Mouse (Mus musculus) gastrocnemius, adult 18-20 months (tissue): Measurements from ENCODE around the gene Gm20388. TPM values are rescaled to one million over a fixed set of nuclear protein-coding genes. Genes with fewer than 3 reads are reported as not detected.
"Not testable (repeated sequence)": the region's sequence is repeated elsewhere in the genome, so short reads cannot be mapped to it uniquely, and the experiment has no call there.

ENCODE experiments used
- DNase-seq: peaks from one replicate; pipeline ENCODE4 v3.0.0; 2021; ENCODE audit warnings: low spot score
- total RNA-seq, 2 experiments: library from RNA; stranded (reverse); gene quantifications; 2 replicates each; pipeline ENCODE4 v1.2.3; 2021

The Gm20388 gene
- total RNA-seq, 2 experiments from 2014 or later: 10.5 to 12.3 TPM

DNA sequence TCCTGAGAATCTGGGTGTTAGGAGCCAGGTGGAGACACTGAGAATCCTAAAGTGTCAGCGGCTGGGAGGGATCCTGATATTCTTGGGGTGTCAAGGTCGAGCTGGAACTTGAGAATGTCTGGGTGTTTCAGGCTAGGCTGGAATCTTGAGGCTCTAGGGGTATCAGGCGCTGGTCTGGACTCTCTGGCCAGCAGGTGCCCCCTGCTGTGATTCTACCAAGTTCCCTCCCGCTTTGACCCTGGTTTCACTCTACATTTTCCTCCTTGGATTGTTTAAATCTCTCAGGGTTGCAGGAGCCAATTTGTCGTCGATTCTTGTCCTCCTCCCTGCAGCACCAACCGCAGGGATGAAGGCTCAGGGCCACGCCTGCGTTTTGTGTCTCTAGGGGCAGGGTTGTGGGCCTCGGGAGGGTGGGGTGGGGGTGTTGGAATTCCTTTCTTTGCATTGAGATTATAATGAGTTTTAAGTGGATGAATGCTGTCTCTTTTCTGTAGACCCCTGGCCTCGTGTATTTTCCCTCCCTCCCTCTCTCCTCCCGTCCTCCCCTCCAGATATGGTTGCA is 3895.8 kb downstream of the Gm20388 start:
- DNase-seq: no peak

DNA sequence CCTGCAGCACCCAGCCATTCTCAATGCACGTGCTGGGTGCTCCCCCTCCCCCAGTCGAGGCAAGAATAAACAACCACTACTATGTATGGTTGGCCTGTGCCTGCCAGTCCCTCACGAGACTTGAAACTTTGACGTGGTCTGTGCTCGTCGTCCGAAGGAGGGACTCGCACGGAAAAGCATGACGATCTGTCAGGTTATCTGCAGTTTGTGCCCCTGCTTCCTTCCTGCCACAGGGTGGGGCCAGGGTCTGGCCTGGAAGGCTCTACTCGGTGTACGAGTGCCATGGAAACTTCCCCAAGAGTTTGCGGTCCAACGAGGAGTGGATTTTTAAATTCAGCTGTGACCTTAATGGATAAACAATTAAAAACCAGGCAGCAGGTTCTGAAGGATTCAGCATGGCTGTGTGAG is 3896.4 kb downstream of the Gm20388 start:
- DNase-seq: no peak

DNA sequence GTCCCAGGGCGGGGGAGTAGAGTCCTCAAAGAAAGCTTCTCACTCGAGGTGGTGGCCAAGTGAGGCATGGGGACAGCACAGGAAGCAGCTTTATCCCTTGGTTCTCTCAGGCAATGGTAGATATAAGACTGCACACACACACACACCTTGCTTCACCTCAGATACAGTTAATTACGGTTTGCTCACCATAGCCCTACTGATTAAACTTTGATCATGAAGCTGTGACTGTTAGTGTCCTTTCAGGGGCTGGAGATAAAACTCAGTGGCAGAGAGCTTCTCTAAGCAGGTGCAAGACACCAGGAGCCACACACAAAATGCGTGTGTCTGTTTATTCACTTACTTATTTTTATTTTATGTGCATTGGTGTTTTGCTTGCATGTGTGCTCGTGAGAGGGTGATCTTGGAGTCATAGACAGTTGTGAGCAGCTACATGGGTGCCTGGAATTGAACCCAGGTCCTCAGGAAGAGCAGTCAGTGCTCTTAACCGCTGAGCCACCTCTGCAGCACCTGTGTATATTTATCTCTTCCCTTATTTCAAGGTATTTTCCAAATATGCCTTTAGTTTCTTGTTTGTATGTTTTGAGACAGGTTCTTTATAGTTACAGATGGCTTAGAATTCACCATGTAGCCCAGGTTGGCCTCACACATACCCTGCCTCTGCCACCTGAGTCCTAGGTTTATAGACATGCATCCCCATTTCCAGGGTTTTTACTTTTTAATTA is 3897.4 kb downstream of the Gm20388 start:
- DNase-seq: no peak

DNA sequence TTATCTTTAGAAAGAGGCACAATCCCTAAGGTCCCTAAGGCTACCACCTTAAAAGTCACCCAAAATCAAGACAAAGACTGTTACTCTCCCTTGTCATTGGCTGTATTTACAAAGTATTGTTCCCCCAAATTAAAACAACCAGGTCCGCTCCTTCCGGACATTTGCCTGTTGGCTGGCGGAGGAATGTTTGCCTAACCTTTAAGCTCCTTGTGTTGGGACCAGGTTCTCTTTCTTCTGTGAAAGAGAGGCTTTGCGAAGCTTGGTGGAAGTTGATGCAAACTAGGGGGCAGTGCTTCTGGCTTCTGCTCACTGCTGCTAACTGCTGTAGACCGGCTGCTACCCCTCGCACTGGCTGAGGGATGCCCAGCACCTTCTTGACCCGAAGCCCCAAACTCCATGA is 3898.0 kb downstream of the Gm20388 start:
- DNase-seq: no peak

DNA sequence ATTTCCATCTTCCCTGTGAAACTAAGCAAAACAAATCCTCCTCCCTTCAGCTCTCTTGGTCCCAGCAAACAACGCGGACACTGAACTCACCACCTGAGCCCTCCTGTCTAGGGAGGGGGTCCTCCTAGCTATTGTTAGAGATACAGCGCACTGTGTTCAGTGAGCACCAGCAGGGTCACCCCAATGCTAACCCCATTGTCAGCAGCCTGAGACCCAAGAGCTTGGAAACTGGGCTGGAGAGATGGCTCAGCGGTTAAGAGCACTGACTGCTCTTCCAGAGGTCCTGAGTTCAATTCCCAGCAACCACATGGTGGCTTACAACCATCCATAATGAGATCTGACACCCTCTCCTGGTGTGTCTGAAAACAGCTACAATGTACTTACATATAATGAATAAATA is 3898.7 kb downstream of the Gm20388 start:
- DNase-seq: not testable (repeated sequence)

DNA sequence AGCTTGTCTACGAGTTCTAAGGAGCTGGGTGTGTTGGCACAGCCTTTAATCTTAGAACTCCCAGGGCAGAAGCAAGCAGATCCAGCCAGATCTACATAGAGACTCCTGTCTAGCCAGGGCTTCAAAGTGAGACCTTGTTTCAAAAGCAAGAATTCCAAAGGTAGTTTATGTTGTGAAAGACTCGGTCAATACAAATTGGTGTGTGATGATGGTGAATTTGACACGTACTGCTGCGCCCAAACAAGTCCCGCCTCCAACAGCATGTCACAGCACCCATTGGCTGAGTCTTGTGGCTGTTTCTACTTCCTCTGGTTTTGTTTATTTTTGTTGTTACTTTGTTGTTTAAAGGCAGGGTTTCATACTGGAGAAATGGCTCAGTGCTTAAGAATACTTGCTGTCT is 3901.6 kb downstream of the Gm20388 start:
- DNase-seq: no peak

DNA sequence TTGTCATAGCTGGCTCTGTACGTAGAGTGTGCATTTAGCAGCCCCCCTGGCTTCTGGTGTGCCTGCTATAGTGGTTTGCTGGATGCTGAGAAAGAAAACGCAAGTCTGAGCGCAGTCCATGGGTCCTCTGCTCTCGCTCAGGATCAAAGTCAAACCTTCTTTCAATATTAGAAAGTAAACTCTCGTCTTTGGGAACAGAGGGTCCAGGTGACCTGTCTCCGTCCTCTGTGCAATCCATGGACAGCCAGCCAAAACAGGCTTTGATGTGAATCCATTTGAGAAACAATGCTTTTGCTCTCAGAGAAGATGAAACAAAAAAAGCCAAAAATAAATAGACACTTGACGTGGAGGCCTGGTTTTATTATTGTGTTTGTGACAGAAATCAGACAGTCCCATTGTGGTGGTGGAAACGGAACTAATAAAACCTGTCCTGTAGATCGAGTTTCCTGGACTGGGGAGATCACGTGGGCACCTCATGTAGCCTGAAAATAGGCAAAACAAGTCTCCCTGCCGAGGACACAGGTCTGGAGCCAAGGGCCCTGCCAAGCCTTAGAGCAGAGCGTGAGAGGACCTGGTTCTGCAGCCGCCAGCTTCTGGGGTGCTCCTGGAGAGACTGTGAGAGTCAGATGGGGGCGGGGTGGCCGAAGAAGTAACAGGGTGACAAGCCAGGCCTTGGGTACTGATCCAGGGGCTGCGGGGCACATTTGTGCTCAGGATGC is 3902.7 kb downstream of the Gm20388 start:
- DNase-seq: peak; percentile 37

DNA sequence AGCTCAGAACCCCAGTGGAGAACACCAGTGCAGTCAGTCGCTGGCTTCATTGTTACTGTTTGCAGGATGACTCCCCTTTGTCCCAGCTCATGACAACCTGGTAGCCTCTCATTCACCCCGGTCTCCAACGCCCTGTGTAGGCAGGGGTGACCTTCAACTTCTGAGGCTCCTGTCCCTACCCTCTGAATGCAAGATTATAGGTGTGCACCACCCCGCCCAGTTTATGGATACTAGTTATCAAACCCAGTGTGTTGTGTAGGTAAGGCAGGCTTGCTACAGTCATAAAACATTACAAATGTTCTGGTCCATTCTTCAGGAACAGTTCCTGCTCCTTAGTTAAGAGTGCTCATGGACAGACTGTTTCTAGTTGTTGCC is 3903.2 kb downstream of the Gm20388 start:
- DNase-seq: no peak

DNA sequence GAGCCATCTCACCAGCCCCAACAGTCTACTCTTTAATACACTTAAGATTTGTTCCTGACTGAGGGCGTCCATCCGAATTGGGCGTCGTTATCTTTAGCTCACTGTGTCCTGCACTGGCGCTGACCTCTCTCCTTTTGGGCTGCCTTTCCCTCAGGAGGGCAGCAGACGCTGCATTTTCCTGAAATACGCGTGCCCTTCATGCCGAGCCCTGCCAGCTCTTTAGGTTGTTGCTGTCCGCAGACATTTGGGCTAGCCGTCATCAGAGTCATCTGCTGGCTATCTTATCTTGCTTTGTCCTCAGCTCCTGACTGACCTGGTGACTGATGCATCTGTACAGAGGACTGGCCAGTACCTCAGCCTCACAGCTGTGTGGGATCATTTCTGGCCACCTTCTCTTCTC is 3904.7 kb downstream of the Gm20388 start:
- DNase-seq: no peak

DNA sequence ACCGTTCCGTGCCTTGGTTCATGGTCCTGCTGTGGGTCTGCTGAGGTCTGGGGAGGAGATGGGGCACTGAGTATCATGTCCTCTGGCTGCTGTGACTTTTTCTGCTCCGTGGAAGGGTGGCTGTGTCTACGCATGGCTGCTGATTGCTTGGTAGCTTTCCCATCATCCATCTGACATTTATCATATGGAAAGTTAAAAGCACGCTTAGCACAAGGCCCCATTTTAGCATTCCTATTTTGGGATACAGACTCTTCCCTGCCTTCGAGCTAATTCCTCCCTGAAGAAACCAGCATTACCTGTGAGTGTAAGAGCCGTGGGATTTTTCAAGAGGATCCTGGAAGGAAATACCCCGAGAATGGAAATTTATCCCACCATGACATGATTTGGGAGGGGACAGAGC is 3906.3 kb downstream of the Gm20388 start:
- DNase-seq: no peak

DNA sequence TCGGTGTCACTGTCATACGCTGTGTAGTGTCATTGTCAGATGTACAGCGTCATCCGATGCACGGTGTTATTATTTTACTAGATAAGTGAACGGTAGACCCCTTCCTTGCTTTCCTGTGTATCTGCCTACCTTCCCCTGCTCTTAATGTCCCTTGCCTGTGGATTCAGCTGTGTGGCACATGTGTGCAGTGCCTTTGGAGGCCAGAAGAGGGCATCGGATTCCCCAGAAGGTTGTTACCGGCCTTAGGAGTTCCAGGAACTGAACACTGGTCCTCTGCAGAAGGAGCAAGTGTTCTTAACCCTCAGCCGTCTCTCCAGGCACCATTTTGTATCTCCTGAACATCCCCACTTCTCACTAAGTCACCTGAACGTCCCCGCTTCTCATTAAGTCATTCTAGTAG is 3907.1 kb downstream of the Gm20388 start:
- DNase-seq: no peak

DNA sequence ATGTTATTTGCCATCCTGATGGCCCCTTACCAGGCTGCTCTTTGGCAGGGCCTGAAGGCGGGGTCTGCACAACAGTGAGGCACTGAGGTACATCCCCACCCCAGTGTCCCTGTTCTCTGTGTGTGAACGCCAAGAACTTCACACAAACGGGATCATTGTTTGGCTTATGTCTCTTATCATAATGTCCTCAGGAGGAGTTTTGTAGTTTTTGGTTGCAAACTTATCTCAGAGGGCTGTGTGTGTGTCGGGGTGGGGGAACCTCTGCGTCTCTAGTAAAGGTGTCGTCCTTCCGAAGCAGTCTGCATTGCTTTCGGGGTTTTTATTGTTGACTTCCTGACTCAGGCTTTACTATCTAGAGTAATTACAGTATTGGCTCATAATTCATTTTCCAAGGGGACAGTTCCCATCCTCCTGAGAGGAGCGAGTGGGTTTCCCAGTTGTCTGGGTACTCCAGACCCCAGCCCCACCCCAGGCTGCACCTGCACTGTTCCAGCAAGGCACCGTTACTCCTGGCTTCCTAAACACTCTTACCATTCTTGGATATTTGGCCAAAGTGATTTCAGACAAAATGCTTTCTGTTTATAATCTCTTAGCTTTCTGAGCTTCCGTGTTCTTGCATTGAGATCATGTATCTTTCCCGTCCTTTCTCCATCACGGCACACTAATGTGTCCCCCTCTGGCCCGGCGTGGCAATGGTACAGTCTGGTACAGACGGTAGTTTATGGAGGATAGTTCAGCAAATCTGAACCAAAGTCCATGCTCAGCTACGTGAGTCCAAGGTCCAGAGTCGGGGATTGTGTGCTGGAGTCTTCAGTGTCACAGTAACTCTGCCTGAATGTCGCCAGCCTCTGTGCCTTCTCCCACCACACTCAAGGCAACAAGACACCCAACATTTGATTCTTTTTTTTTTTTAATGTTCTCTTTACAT is 3909.3 kb downstream of the Gm20388 start:
- no peak for DNase-seq

DNA sequence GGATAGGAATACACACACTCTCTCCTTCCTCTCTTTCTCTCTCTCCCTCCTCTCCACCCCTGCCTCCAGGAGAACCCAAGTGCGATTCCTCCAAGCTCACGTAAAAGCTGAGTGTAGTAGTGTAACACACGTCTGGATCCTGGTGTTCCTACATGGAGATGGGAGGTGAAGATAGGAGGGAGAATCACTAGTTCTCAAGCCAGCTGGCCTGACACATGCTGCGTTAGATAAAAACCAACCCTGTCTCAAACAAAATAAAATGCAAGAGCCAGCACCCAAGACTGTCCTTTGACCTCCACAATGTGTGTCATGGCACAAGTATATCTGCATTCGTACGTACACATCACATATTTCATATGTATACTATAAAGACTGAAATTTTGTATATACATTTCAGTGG is 3910.1 kb downstream of the Gm20388 start:
- DNase-seq: no peak

DNA sequence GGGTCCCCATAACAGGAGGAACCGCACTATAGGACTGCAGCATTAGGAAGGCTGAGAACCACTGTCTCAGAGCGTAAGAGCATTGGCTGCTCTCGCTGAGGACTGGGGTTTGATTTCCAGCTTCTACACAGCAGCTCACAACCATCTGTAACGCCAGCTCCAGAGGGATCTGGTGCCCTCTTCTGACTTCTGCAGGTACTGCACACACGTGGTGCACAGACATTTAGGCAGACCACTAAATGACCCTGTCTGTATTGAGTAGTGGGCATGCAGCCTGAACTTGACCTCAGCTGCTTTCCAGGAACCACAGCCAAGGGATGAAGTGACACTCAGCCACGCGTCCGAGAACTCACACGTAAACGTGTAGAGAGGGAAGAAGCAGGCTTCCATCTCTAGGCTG is 3912.5 kb downstream of the Gm20388 start:
- no peak for DNase-seq

DNA sequence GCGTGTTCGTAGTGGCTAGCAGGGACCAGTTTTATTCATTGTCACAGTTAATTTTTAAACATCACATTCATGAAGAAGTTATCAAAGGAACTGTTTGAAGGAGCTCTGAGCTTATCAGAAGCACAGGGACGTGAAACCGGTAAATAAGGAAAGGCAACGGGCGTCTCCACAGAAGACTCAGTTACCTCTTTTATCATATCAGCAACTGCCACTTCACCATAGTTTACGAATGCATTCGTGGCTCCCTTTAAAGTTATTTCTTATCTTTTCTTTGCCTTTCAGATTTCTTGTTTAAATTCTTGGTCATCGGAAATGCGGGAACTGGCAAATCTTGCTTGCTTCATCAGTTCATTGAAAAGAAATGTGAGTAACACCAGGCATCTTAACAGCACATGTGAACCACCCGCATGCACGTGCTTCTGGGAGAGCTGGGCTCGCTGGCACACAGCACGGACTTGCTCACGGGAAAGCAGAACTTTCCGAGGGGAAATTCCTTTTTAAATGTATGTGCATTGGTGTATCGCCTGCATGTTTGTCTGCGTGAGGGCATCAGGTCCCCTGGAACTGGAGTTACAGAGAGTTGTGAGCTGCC is 3913.0 kb downstream of the Gm20388 start:
- no peak for DNase-seq

DNA sequence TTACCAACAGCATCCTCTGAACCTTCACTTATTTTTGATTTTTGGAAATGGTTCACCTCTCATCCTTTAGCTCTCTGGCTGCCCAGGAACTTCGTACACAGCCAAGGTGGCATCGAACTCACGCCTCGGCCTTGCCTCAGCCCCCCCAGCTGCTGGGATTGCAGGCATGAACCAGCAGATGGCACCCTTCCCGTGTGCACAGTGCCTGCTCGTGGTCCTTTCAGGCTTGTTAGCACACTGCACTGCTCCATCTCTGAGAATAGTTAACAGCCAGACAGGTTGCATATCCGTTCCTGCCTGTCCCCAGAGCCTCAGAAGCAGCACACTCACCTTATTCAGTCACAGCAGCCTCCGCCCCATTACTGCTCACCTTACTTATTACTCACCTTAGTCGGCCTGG is 3915.4 kb downstream of the Gm20388 start:
- DNase-seq: no peak

DNA sequence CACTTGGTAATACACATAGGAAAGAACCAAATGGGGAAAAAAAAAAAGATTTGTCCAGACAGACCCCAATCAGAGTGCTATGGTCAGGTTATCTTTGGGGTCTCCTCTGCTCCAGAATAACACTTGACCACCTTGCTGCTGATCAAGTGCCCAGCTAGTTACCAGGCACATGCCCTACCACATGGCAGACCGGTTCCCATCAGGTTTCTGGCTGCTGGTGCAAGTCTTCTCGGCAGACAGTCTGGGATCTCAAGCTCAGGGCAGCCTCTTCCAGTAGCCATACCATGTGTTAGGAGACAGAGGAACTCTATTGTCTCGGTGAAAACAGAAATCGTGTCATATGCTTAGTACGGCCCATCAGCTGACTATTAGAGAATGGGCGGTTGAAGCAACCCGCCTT is 3916.1 kb downstream of the Gm20388 start:
- no peak for DNase-seq

DNA sequence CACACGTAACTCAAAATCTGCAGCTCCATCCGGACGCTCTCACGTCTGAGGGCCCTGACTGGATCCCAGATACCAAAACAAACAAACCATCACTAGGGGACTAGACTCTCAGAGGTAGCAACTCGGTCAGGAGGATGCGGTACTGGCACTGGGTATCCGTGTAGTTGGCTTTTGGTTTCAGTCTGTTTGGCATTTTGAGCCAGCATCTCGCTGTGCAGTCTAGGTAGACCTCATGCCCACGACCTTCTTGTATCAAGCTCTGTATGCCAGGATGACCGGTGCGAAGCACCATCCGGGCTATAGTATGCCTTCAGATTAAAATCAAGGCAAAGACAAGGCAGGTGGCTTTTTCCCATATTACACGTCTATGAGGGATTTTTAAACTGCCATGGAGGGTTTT is 3916.9 kb downstream of the Gm20388 start:
- DNase-seq: no peak

DNA sequence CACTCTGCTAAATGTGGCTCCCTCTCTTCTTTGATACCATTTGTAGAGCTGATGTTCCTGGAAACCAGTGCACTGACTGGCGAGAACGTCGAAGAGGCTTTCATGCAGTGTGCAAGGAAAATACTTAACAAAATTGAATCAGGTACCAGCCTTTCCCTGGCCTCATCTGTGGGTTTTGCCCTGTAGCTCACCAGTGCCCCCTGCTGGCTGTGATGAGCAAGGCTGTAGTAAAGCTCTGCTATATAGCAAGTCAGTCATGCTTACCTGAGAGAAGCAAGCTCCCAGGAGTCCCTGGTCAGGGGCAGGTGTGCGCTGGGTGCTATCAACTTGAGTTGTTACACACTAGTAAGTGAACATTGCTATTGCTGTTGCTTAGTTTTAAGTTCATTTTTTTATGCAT is 3922.1 kb downstream of the Gm20388 start:
- peak; percentile 62 for DNase-seq

DNA sequence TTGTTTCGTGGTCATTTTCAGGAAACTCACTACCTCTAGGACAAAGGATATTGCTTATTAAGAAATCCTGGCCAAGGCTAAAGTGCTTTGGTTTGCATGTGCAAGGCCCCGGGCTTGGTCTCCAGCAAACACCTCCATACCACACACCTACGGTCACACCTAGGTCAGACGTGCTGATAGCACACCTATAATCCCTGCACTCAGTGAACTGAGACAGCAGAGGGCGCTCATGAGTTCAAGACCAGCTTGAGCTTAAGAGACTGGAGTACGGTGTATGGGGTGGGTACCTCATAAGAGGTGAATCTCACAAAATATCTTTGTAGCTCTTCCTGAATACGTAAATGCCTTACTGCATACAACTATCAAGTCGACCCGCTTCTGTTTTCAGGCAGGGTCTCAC is 3924.8 kb downstream of the Gm20388 start:
- DNase-seq: peak; percentile 67

DNA sequence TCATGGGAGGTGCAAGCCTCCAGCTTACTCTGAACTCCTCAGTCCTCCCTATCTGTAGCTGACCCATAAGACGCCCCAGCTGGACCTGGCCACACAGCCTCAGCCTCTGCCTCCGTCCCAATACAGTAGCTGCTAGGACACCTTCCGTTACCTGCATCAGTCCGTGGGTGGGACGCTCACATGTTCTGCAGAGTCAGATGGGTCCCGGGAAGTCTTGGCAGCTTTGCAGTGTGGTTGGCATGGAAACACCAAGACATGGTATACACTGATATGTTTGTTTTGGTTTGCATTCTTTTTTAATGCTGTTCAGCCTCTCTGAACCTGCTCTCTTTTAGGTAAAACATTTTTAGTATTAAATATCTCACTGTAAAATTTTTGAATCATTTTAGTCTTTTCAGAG is 3925.7 kb downstream of the Gm20388 start:
- no peak for DNase-seq

DNA sequence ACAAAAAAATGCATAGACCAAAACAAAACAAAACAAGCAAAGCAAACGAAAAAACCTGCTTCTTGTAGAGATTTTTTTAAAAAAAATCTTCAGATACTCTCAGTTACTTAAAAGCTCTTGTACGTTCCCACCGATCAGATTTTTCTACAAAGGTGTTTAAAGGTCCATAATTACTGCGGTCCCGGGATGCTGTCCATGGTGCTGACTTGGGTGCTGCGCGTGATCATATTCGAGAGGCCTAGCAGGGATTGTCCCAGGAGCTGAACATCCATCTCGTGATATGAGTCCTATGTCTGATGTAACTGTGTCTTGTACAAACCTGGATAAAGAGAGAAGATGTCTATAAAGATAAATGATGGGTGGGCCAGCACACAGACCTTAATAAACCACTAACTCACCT is 3927.9 kb downstream of the Gm20388 start:
- no peak for DNase-seq
